ENCODE assay signal across 8 mouse cellular contexts in genomic region chr8:111992703-111993039, GRCm38 (mm10). TPM values are rescaled to one million over a fixed set of nuclear protein-coding genes. Genes with fewer than 3 reads are reported as not detected.
DNase-seq lines count a peak whose midpoint lies in the region; ATAC-seq and TF ChIP-seq lines count a peak whose summit lies in the region.

No protein-coding gene starts in this region.

- 74% methylated on average over 3 of the region's 3 CpGs for WGBS in heart, embryonic 13.5 days
- whole genome bisulfite sequencing in midbrain, embryonic 11.5 days: 73% methylated on average over 3 of the region's 3 CpGs
- WGBS in midbrain, embryonic 10.5 days: 76% methylated on average over 3 of the region's 3 CpGs
- WGBS in liver, embryonic 13.5 days (ENCODE audit: insufficient replicate concordance): 60% methylated on average over 3 of the region's 3 CpGs
- WGBS in stomach, postnatal 0 days: 71% methylated on average over 3 of the region's 3 CpGs

- H3K27me3 ChIP-seq in heart, embryonic 13.5 days (replicated peaks): no peaks in the 10 kb centered on the region
- H3K27me3 ChIP-seq in midbrain, embryonic 11.5 days (ENCODE audit: control insufficient read depth, insufficient read depth, low read length): no peaks in the 10 kb centered on the region
- H3K27me3 ChIP-seq in midbrain, embryonic 10.5 days (ENCODE audit: low read depth, poor library complexity, severe bottlenecking): no peaks in the 10 kb centered on the region
- no peaks in the 10 kb centered on the region for H3K27me3 ChIP-seq in liver, embryonic 13.5 days
- H3K27me3 ChIP-seq in stomach, postnatal 0 days (ENCODE audit: control insufficient read depth, insufficient read depth, low read length): no peaks in the 10 kb centered on the region

- intact Hi-C loops in gastrocnemius, postnatal 36 days (cut with DNase I): no loop called here

- no peak for TF ChIP-seq CTCF in stomach, postnatal 0 days (IDR thresholded peaks at IDR 0.05; ENCODE audit: low read depth)

- H3K4me2 ChIP-seq in heart, embryonic 13.5 days: peak overlapping the region; percentile 84
- no peak overlapping the region for H3K4me2 ChIP-seq in midbrain, embryonic 11.5 days
- peak overlapping the region; percentile 93 for H3K4me2 ChIP-seq in liver, embryonic 13.5 days
- H3K4me2 ChIP-seq in stomach, postnatal 0 days (replicated peaks; ENCODE audit: low read depth): peak overlapping the region; percentile 94; the same call in 1 of the 2 replicates

- H3K9ac ChIP-seq in heart, embryonic 13.5 days: peak overlapping the region; percentile 92; the same call in 1 of the 2 replicates
- H3K9ac ChIP-seq in midbrain, embryonic 11.5 days (ENCODE audit: low read length): no peak overlapping the region
- H3K9ac ChIP-seq in liver, embryonic 13.5 days: no peak overlapping the region
- no peak overlapping the region for H3K9ac ChIP-seq in stomach, postnatal 0 days (ENCODE audit: low read length)

- no peaks in the 10 kb centered on the region for H3K9me3 ChIP-seq in heart, embryonic 13.5 days
- H3K9me3 ChIP-seq in midbrain, embryonic 11.5 days (ENCODE audit: control insufficient read depth, low read length): no peaks in the 10 kb centered on the region
- no peaks in the 10 kb centered on the region for H3K9me3 ChIP-seq in midbrain, embryonic 10.5 days (replicated peaks)
- no peaks in the 10 kb centered on the region for H3K9me3 ChIP-seq in liver, embryonic 13.5 days (replicated peaks)
- H3K9me3 ChIP-seq in stomach, postnatal 0 days (ENCODE audit: control insufficient read depth, low read length): no peaks in the 10 kb centered on the region

- no peak overlapping the region for H3K27ac ChIP-seq in heart, embryonic 13.5 days (replicated peaks)
- no peak overlapping the region for H3K27ac ChIP-seq in midbrain, embryonic 11.5 days (ENCODE audit: low read depth, low read length)
- H3K27ac ChIP-seq in midbrain, embryonic 10.5 days (replicated peaks): no peak overlapping the region
- H3K27ac ChIP-seq in liver, embryonic 13.5 days: no peak overlapping the region
- no peak overlapping the region for H3K27ac ChIP-seq in stomach, postnatal 0 days (replicated peaks)

- peaks cover 67% of the 10 kb centered on the region for H3K36me3 ChIP-seq in heart, embryonic 13.5 days
- peaks cover 24% of the 10 kb centered on the region for H3K36me3 ChIP-seq in midbrain, embryonic 11.5 days (ENCODE audit: control insufficient read depth, insufficient read depth, low read length)
- H3K36me3 ChIP-seq in midbrain, embryonic 10.5 days: peaks cover 71% of the 10 kb centered on the region
- peaks cover 70% of the 10 kb centered on the region for H3K36me3 ChIP-seq in liver, embryonic 13.5 days
- peaks cover 34% of the 10 kb centered on the region for H3K36me3 ChIP-seq in stomach, postnatal 0 days (ENCODE audit: control insufficient read depth, insufficient read depth, low read length)

- peak overlapping the region; percentile 84 for H3K4me3 ChIP-seq in heart, embryonic 13.5 days
- H3K4me3 ChIP-seq in midbrain, embryonic 11.5 days (ENCODE audit: low read depth, low read length): no peak overlapping the region
- H3K4me3 ChIP-seq in midbrain, embryonic 10.5 days: no peak overlapping the region
- peak overlapping the region; percentile 86; the same call in 1 of the 2 replicates for H3K4me3 ChIP-seq in liver, embryonic 13.5 days (replicated peaks)
- no peak overlapping the region for H3K4me3 ChIP-seq in stomach, postnatal 0 days (ENCODE audit: low read depth, low read length)

- ATAC-seq in heart, embryonic 13.5 days (ENCODE audit: extremely low read depth, insufficient number of reproducible peaks, low FRiP score, low TSS enrichment): no peak
- ATAC-seq in midbrain, embryonic 11.5 days (ENCODE audit: low FRiP score): peak; percentile 20; the same call in 1 of the 2 replicates
- ATAC-seq in liver, embryonic 13.5 days (ENCODE audit: low read depth): no peak
- no peak for ATAC-seq in stomach, postnatal 0 days (ENCODE audit: low FRiP score, low TSS enrichment)
- ATAC-seq in frontal cortex, adult (ENCODE audit: low TSS enrichment): no peak

- peaks cover 11% of the 10 kb centered on the region for H3K4me1 ChIP-seq in heart, embryonic 13.5 days
- H3K4me1 ChIP-seq in midbrain, embryonic 11.5 days (ENCODE audit: control insufficient read depth, insufficient read depth, low read length): peaks cover 4% of the 10 kb centered on the region; the same call in 1 of the 2 replicates
- peaks cover 11% of the 10 kb centered on the region for H3K4me1 ChIP-seq in midbrain, embryonic 10.5 days
- peaks cover 25% of the 10 kb centered on the region for H3K4me1 ChIP-seq in liver, embryonic 13.5 days (replicated peaks)
- no peaks in the 10 kb centered on the region for H3K4me1 ChIP-seq in stomach, postnatal 0 days (replicated peaks; ENCODE audit: control insufficient read depth, insufficient read depth)

- no peak for DNase-seq in heart, adult 9 months (ENCODE audit: low spot score in 2 of 2)
- no peak for DNase-seq in midbrain, embryonic 11.5 days (ENCODE audit: low spot score, missing footprints)
- DNase-seq in midbrain, embryonic 10.5 days (ENCODE audit: low spot score): no peak
- DNase-seq in liver, embryonic 13.5 days: no peak
- no peak for DNase-seq in stomach, postnatal 0 days (ENCODE audit: low spot score)
- DNase-seq in gastrocnemius, postnatal 36 days: no peak

- no peak for TF ChIP-seq EP300 in stomach, postnatal 0 days (optimal IDR thresholded peaks at IDR 0.05)

RNA-seq across cellular contexts. Expression of gene Adat1, which starts 0.6 kb away (rescaled TPM):
- polyA plus RNA-seq in heart, embryonic 13.5 days (2015; fragmentation: Nextera tagmentation; extraction: Ambion mirVana): 6.2 and 6.9 TPM in 2 replicates
- 9.1 and 11.8 TPM in 2 replicates for polyA plus RNA-seq in midbrain, embryonic 11.5 days (2014; fragmentation: Nextera tagmentation; extraction: Ambion mirVana)
- 13.1 and 15.9 TPM in 2 replicates for polyA plus RNA-seq in midbrain, embryonic 10.5 days (2016; fragmentation: Nextera tagmentation; extraction: Ambion mirVana)
- polyA plus RNA-seq in liver, embryonic 13.5 days (2015; fragmentation: Nextera tagmentation; extraction: Ambion mirVana): 4.3 and 5.7 TPM in 2 replicates
- polyA plus RNA-seq in stomach, postnatal 0 days (2015; fragmentation: Nextera tagmentation; extraction: Ambion mirVana): 2.5 TPM in 2 replicates
- total RNA-seq in gastrocnemius, postnatal 36 days (2021): 1 to 10 TPM; 1.6 to 2.3 TPM

RNA-seq across cellular contexts. Expression of gene Kars, which starts 18.5 kb away (rescaled TPM):
- 132 and 138 TPM in 2 replicates for polyA plus RNA-seq in heart, embryonic 13.5 days (2015; fragmentation: Nextera tagmentation; extraction: Ambion mirVana)
- polyA plus RNA-seq in midbrain, embryonic 11.5 days (2014; fragmentation: Nextera tagmentation; extraction: Ambion mirVana): 258 and 265 TPM in 2 replicates
- polyA plus RNA-seq in midbrain, embryonic 10.5 days (2016; fragmentation: Nextera tagmentation; extraction: Ambion mirVana): 245 and 265 TPM in 2 replicates
- 126 and 140 TPM in 2 replicates for polyA plus RNA-seq in liver, embryonic 13.5 days (2015; fragmentation: Nextera tagmentation; extraction: Ambion mirVana)
- polyA plus RNA-seq in stomach, postnatal 0 days (2015; fragmentation: Nextera tagmentation; extraction: Ambion mirVana): 96.0 and 96.5 TPM in 2 replicates
- total RNA-seq in gastrocnemius, postnatal 36 days (2021): 100 to 1,000 TPM; 101 to 113 TPM

RNA-seq across cellular contexts. Expression of gene Terf2ip, which starts 18.5 kb away (rescaled TPM):
- polyA plus RNA-seq in heart, embryonic 13.5 days (2015; fragmentation: Nextera tagmentation; extraction: Ambion mirVana): 17.2 and 17.4 TPM in 2 replicates
- 29.9 and 31.3 TPM in 2 replicates for polyA plus RNA-seq in midbrain, embryonic 11.5 days (2014; fragmentation: Nextera tagmentation; extraction: Ambion mirVana)
- 29.9 and 32.3 TPM in 2 replicates for polyA plus RNA-seq in midbrain, embryonic 10.5 days (2016; fragmentation: Nextera tagmentation; extraction: Ambion mirVana)
- 7.2 and 7.8 TPM in 2 replicates for polyA plus RNA-seq in liver, embryonic 13.5 days (2015; fragmentation: Nextera tagmentation; extraction: Ambion mirVana)
- polyA plus RNA-seq in stomach, postnatal 0 days (2015; fragmentation: Nextera tagmentation; extraction: Ambion mirVana): 10.2 and 11.2 TPM in 2 replicates
- 1 to 10 TPM; 7.5 to 9.3 TPM for total RNA-seq in gastrocnemius, postnatal 36 days (2021)

RNA-seq across cellular contexts. Expression of gene Gm6793, which starts 22.2 kb away (rescaled TPM):
- polyA plus RNA-seq in heart, embryonic 13.5 days (2015; fragmentation: Nextera tagmentation; extraction: Ambion mirVana): 0.13 and 0.37 TPM in 2 replicates
- polyA plus RNA-seq in midbrain, embryonic 11.5 days (2014; fragmentation: Nextera tagmentation; extraction: Ambion mirVana): 0.26 and 0.37 TPM in 2 replicates
- 0.26 and 0.76 TPM in 2 replicates for polyA plus RNA-seq in midbrain, embryonic 10.5 days (2016; fragmentation: Nextera tagmentation; extraction: Ambion mirVana)
- polyA plus RNA-seq in liver, embryonic 13.5 days (2015; fragmentation: Nextera tagmentation; extraction: Ambion mirVana): 0.22 and 0.31 TPM in 2 replicates
- polyA plus RNA-seq in stomach, postnatal 0 days (2015; fragmentation: Nextera tagmentation; extraction: Ambion mirVana): 0.23 and 0.28 TPM in 2 replicates
- total RNA-seq in gastrocnemius, postnatal 36 days (2021): not detected

RNA-seq across cellular contexts. Expression of gene Gabarapl2, which starts 52.2 kb away (rescaled TPM):
- 186 and 205 TPM in 2 replicates for polyA plus RNA-seq in heart, embryonic 13.5 days (2015; fragmentation: Nextera tagmentation; extraction: Ambion mirVana)
- 331 and 348 TPM in 2 replicates for polyA plus RNA-seq in midbrain, embryonic 11.5 days (2014; fragmentation: Nextera tagmentation; extraction: Ambion mirVana)
- 235 and 259 TPM in 2 replicates for polyA plus RNA-seq in midbrain, embryonic 10.5 days (2016; fragmentation: Nextera tagmentation; extraction: Ambion mirVana)
- 185 and 197 TPM in 2 replicates for polyA plus RNA-seq in liver, embryonic 13.5 days (2015; fragmentation: Nextera tagmentation; extraction: Ambion mirVana)
- polyA plus RNA-seq in stomach, postnatal 0 days (2015; fragmentation: Nextera tagmentation; extraction: Ambion mirVana): 290 and 292 TPM in 2 replicates
- total RNA-seq in gastrocnemius, postnatal 36 days (2021): 10 to 100 TPM; 90.1 to 93.5 TPM

Comparison
In these comparisons a context has a peak if more than half of its experiments do, and no peak if none do; other contexts are left out.
1. H3K4me3 ChIP-seq: peak in heart, embryonic 13.5 days (single experiment) and liver, embryonic 13.5 days (single experiment); none in midbrain, embryonic 11.5 days (single experiment), midbrain, embryonic 10.5 days (single experiment) and stomach, postnatal 0 days (single experiment).